9 mouse cellular contexts compared by ENCODE assay signal in genomic region chr6:87183159-87183558, GRCm38 (mm10).
A peak's percentile ranks its signal among the peaks of the same experiment; 100 is the strongest.
DNase-seq lines count a peak whose midpoint lies in the region; ATAC-seq and TF ChIP-seq lines count a peak whose summit lies in the region.
"Had no signal": no experiment of that assay in that cellular context is flagged by ENCODE, and none has a peak within 500 bp of the region (broad histone marks: within the 10 kb centered on the region; RNA-seq: fewer than 3 reads in every experiment).

No protein-coding gene starts in this region.

- no peak for TF ChIP-seq CTCF in forebrain, postnatal 0 days (IDR thresholded peaks at IDR 0.05; ENCODE audit: low read depth)

- H3K27ac ChIP-seq in kidney, embryonic 16.5 days (ENCODE audit: low read length), result no peak overlapping the region; the same call in 1 of the 2 replicates
- H3K27ac ChIP-seq in forebrain, postnatal 0 days (ENCODE audit: low read depth, low read length), result peak overlapping the region; percentile 16; the same call in 1 of the 2 replicates
- peak overlapping the region; percentile 5; the same call in 1 of the 2 replicates for H3K27ac ChIP-seq in limb, embryonic 14.5 days (replicated peaks; ENCODE audit: low read depth, low read length)

- 59% methylated on average over 8 of the region's 8 CpGs for WGBS in kidney, embryonic 16.5 days
- WGBS in forebrain, postnatal 0 days, result 56% methylated on average over 8 of the region's 8 CpGs
- 53% methylated on average over 8 of the region's 8 CpGs for WGBS in limb, embryonic 14.5 days

- H3K27me3 ChIP-seq in kidney, embryonic 16.5 days (ENCODE audit: insufficient read depth, low read length), result no peaks in the 10 kb centered on the region
- no peaks in the 10 kb centered on the region for H3K27me3 ChIP-seq in forebrain, postnatal 0 days (ENCODE audit: insufficient read depth, low read length)
- no peaks in the 10 kb centered on the region for H3K27me3 ChIP-seq in limb, embryonic 14.5 days (ENCODE audit: control insufficient read depth, insufficient read depth, low read length)

- H3K4me1 ChIP-seq in kidney, embryonic 16.5 days (ENCODE audit: insufficient read depth, low read length), result peaks cover 26% of the 10 kb centered on the region
- no peaks in the 10 kb centered on the region for H3K4me1 ChIP-seq in forebrain, postnatal 0 days (ENCODE audit: insufficient read depth)
- H3K4me1 ChIP-seq in limb, embryonic 14.5 days (ENCODE audit: control insufficient read depth, insufficient read depth, low read length), result peaks cover 25% of the 10 kb centered on the region

- H3K4me3 ChIP-seq in kidney, embryonic 16.5 days (ENCODE audit: low read length), result no peak overlapping the region
- no peak overlapping the region for H3K4me3 ChIP-seq in forebrain, postnatal 0 days (ENCODE audit: low read depth, low read length)
- no peak overlapping the region for H3K4me3 ChIP-seq in limb, embryonic 14.5 days (replicated peaks; ENCODE audit: low read length)

- no peak for ATAC-seq in kidney, embryonic 16.5 days (ENCODE audit: low FRiP score, low TSS enrichment)
- ATAC-seq in forebrain, postnatal 0 days, result peak; percentile 68
- ATAC-seq in limb, embryonic 14.5 days (ENCODE audit: low FRiP score, low read depth), result peak; percentile 48
- no peak for ATAC-seq in activated CD4-positive, CD25-positive, alpha-beta regulatory T cell, adult 4 months
- no peak for ATAC-seq in CD4-positive, CD25-positive, alpha-beta regulatory T cell, adult 4 months

- H3K9me3 ChIP-seq in kidney, embryonic 16.5 days (ENCODE audit: low read length), result no peaks in the 10 kb centered on the region
- no peaks in the 10 kb centered on the region for H3K9me3 ChIP-seq in forebrain, postnatal 0 days (ENCODE audit: low read length)
- no peaks in the 10 kb centered on the region for H3K9me3 ChIP-seq in limb, embryonic 14.5 days (ENCODE audit: control insufficient read depth, low read length)
- H3K9me3 ChIP-seq: G1E had no signal

- H3K9ac ChIP-seq in kidney, embryonic 16.5 days (replicated peaks; ENCODE audit: low read length), result no peak overlapping the region
- no peak overlapping the region for H3K9ac ChIP-seq in forebrain, postnatal 0 days
- H3K9ac ChIP-seq in limb, embryonic 14.5 days (ENCODE audit: low read depth, low read length, severe bottlenecking), result no peak overlapping the region

- H3K36me3 ChIP-seq in kidney, embryonic 16.5 days (ENCODE audit: insufficient read depth, low read length), result no peaks in the 10 kb centered on the region; the same call in 1 of the 2 replicates
- H3K36me3 ChIP-seq in forebrain, postnatal 0 days (ENCODE audit: insufficient read depth), result no peaks in the 10 kb centered on the region
- peaks cover 75% of the 10 kb centered on the region for H3K36me3 ChIP-seq in limb, embryonic 14.5 days (ENCODE audit: control insufficient read depth, insufficient read depth, low read length)
- H3K36me3 ChIP-seq: G1E had no signal

- H3K4me2 ChIP-seq in kidney, embryonic 16.5 days (replicated peaks; ENCODE audit: low read depth, low read length), result no peak overlapping the region
- H3K4me2 ChIP-seq in forebrain, postnatal 0 days (ENCODE audit: low read depth), result no peak overlapping the region
- no peak overlapping the region for H3K4me2 ChIP-seq in limb, embryonic 14.5 days (replicated peaks; ENCODE audit: low read depth, low read length, severe bottlenecking)

- DNase-seq in kidney, adult 18-20 months, result peak; percentile 43
- peak; percentile 88 for DNase-seq in forebrain, postnatal 0 days
- peak; percentile 82 for DNase-seq in heart, postnatal 4 days
- DNase-seq in limb, embryonic 14.5 days (ENCODE audit: low spot score), result peak; percentile 68
- DNase-seq in right cerebral cortex, postnatal 36 days (ENCODE audit: low spot score in 2 of 2), result peak; percentile 78 to 90

- TF ChIP-seq POLR2A in limb, embryonic 14.5 days (IDR thresholded peaks at IDR 0.05; ENCODE audit: borderline replicate concordance, extremely low read depth, insufficient read depth, insufficient read length), result no peak

Comparison
In these comparisons a context has a peak if more than half of its experiments do, and no peak if none do; other contexts are left out.
1. ATAC-seq: peak in forebrain, postnatal 0 days (single experiment) and limb, embryonic 14.5 days (single experiment); none in kidney, embryonic 16.5 days (single experiment), activated CD4-positive, CD25-positive, alpha-beta regulatory T cell, adult 4 months (single experiment) and CD4-positive, CD25-positive, alpha-beta regulatory T cell, adult 4 months (single experiment).
2. Peak in every context shown above with its lines, with median percentiles within 50 percentile points of each other: DNase-seq.